7 mouse cellular contexts compared by ENCODE assay signal in genomic region chr3:59079327-59079726, GRCm38 (mm10). TPM values are rescaled to one million over a fixed set of nuclear protein-coding genes. Genes with fewer than 3 reads are reported as not detected.
DNase-seq lines count a peak whose midpoint lies in the region; ATAC-seq and TF ChIP-seq lines count a peak whose summit lies in the region.

No protein-coding gene starts in this region.

- no peaks in the 10 kb centered on the region for H3K27me3 ChIP-seq in neural tube, embryonic 15.5 days (replicated peaks)
- no peaks in the 10 kb centered on the region for H3K27me3 ChIP-seq in heart, postnatal 0 days (ENCODE audit: control insufficient read depth, insufficient read depth, low read length)
- no peaks in the 10 kb centered on the region for H3K27me3 ChIP-seq in liver, embryonic 11.5 days (replicated peaks; ENCODE audit: control insufficient read depth, insufficient read depth, low read length)

- ATAC-seq in neural tube, embryonic 15.5 days (ENCODE audit: low FRiP score): no peak
- no peak; the same call in 1 of the 2 replicates for ATAC-seq in heart, postnatal 0 days (ENCODE audit: insufficient read depth, low read depth)
- ATAC-seq in liver, embryonic 11.5 days (replicated peaks; ENCODE audit: low FRiP score): peak; percentile 63

- DNase-seq in neural tube, embryonic 10.5 days (ENCODE audit: extremely low spot score, low spot score): peak; percentile 46
- peak; percentile 87 for DNase-seq in ZHBTc4 (ENCODE audit: low read depth, low spot score)
- peak; percentile 61 to 71 for DNase-seq in cerebellum, postnatal 10 days
- DNase-seq in heart, postnatal 0 days (ENCODE audit: low spot score): peak; percentile 71
- no peak for DNase-seq in liver, embryonic 11.5 days (ENCODE audit: low spot score)
- DNase-seq in retina, postnatal 1 day: peak; percentile 72

- H3K4me3 ChIP-seq in neural tube, embryonic 15.5 days (replicated peaks): no peak overlapping the region
- H3K4me3 ChIP-seq in heart, postnatal 0 days (ENCODE audit: low read depth, low read length): no peak overlapping the region
- no peak overlapping the region for H3K4me3 ChIP-seq in liver, embryonic 11.5 days (ENCODE audit: low read depth, low read length)

- H3K9ac ChIP-seq in neural tube, embryonic 15.5 days (replicated peaks): no peak overlapping the region
- no peak overlapping the region for H3K9ac ChIP-seq in heart, postnatal 0 days (replicated peaks; ENCODE audit: low read depth, low read length)
- H3K9ac ChIP-seq in liver, embryonic 11.5 days (ENCODE audit: low read depth, low read length): no peak overlapping the region

- H3K27ac ChIP-seq in neural tube, embryonic 15.5 days (replicated peaks): no peak overlapping the region
- H3K27ac ChIP-seq in heart, postnatal 0 days (ENCODE audit: low read depth): no peak overlapping the region
- H3K27ac ChIP-seq in liver, embryonic 11.5 days (ENCODE audit: low read depth, low read length): no peak overlapping the region

- no peak for TF ChIP-seq EP300 in heart, postnatal 0 days (IDR thresholded peaks at IDR 0.05; ENCODE audit: low read depth)

- peak; percentile 88 for TF ChIP-seq CTCF in heart, postnatal 0 days (IDR thresholded peaks at IDR 0.05; ENCODE audit: low read depth)

- no peaks in the 10 kb centered on the region; the same call in 1 of the 2 replicates for H3K36me3 ChIP-seq in neural tube, embryonic 15.5 days
- H3K36me3 ChIP-seq in heart, postnatal 0 days (replicated peaks; ENCODE audit: control insufficient read depth, insufficient read depth, low read length): no peaks in the 10 kb centered on the region
- no peaks in the 10 kb centered on the region for H3K36me3 ChIP-seq in liver, embryonic 11.5 days (ENCODE audit: control insufficient read depth, insufficient read depth, low read length)

- no peaks in the 10 kb centered on the region for H3K9me3 ChIP-seq in neural tube, embryonic 15.5 days (replicated peaks)
- H3K9me3 ChIP-seq in heart, postnatal 0 days (replicated peaks; ENCODE audit: control insufficient read depth, low read length): no peaks in the 10 kb centered on the region
- H3K9me3 ChIP-seq in liver, embryonic 11.5 days (ENCODE audit: control insufficient read depth, low read length): no peaks in the 10 kb centered on the region

- no peaks in the 10 kb centered on the region for H3K4me1 ChIP-seq in neural tube, embryonic 15.5 days
- H3K4me1 ChIP-seq in heart, postnatal 0 days (ENCODE audit: control insufficient read depth, insufficient read depth): no peaks in the 10 kb centered on the region
- peaks cover 7% of the 10 kb centered on the region; the same call in 1 of the 2 replicates for H3K4me1 ChIP-seq in liver, embryonic 11.5 days (replicated peaks; ENCODE audit: control insufficient read depth, insufficient read depth, low read length)

- no peak overlapping the region for H3K4me2 ChIP-seq in neural tube, embryonic 15.5 days
- no peak overlapping the region for H3K4me2 ChIP-seq in heart, postnatal 0 days (ENCODE audit: low read depth, low read length)
- H3K4me2 ChIP-seq in liver, embryonic 11.5 days: no peak overlapping the region

- 35% methylated on average over 4 of the region's 4 CpGs for WGBS in neural tube, embryonic 15.5 days
- WGBS in heart, postnatal 0 days: 44% methylated on average over 4 of the region's 4 CpGs
- whole genome bisulfite sequencing in liver, embryonic 11.5 days: 34% methylated on average over 4 of the region's 4 CpGs

RNA-seq across cellular contexts. Expression of gene Gpr171, which starts 22.3 kb away (rescaled TPM):
- 1.6 and 4.4 TPM in 2 replicates for polyA plus RNA-seq in neural tube, embryonic 15.5 days (2015; fragmentation: Nextera tagmentation; extraction: Ambion mirVana)
- total RNA-seq in heart, postnatal 0 days (2014; rRNA removed; ENCODE audit: low replicate concordance): 0.31 TPM in 1 of 2 replicates, not detected in the other
- polyA plus RNA-seq in heart, postnatal 0 days (2015; fragmentation: Nextera tagmentation; extraction: Ambion mirVana): 0.29 and 0.33 TPM in 2 replicates
- polyA plus RNA-seq in liver, embryonic 11.5 days (2014; fragmentation: Nextera tagmentation; extraction: Ambion mirVana): 2.3 and 2.8 TPM in 2 replicates
